Mouse (Mus musculus) spleen, postnatal 4 days (tissue): Measurements from ENCODE around the gene Myadml2.

Experiments
- DNase-seq, 2 experiments: peaks; one replicate each; pipeline ENCODE4 v3.0.0; 2022; ENCODE audit warnings: low spot score in 2 of 2

The Myadml2 gene

GRCm38 (mm10) chr11:120610477-120611046 is 37.4 kb downstream of the Myadml2 start:
- no peak for DNase-seq

GRCm38 (mm10) chr11:120609250-120609649 is 38.7 kb downstream of the Myadml2 start:
- no peak for DNase-seq

GRCm38 (mm10) chr11:120608241-120609034 is 39.5 kb downstream of the Myadml2 start, which contains the start of gene Npb:
Gene Npb (plus strand): TSS chr11:120608477.
- DNase-seq, result no peak

- DNase-seq, result no peak
Observed at GRCm38 (mm10) chr11:120606764-120607163, 41.2 kb downstream of the Myadml2 start.

GRCm38 (mm10) chr11:120605667-120606066 is 42.3 kb downstream of the Myadml2 start:
- DNase-seq, result no peak

GRCm38 (mm10) chr11:120603545-120603944 is 44.4 kb downstream of the Myadml2 start:
- DNase-seq, result no peak

GRCm38 (mm10) chr11:120600716-120601115 is 47.2 kb downstream of the Myadml2 start:
- DNase-seq, result no peak

GRCm38 (mm10) chr11:120598990-120599549 is 48.9 kb downstream of the Myadml2 start:
- no peak for DNase-seq

- peak; percentile 94 to 97 for DNase-seq
Observed at GRCm38 (mm10) chr11:120598283-120598989, 49.5 kb downstream of the Myadml2 start, which contains the start of the genes Alyref and Anapc11. Gene Alyref (minus strand): TSS chr11:120598365. Gene Anapc11 (plus strand): TSS chr11:120598421.

- DNase-seq, result peak; percentile 43 to 80
Observed at GRCm38 (mm10) chr11:120597240-120598235, 50.4 kb downstream of the Myadml2 start.
